Mouse (Mus musculus) cerebellum, postnatal 36 days (tissue): Measurements from ENCODE around the gene Tspan10.

Experiments
- DNase-seq, 2 experiments: peaks; one replicate each; pipeline ENCODE4 v3.0.0; 2021 to 2022; ENCODE audit warnings: mixed read lengths in 2 of 2

The Tspan10 gene

DNA sequence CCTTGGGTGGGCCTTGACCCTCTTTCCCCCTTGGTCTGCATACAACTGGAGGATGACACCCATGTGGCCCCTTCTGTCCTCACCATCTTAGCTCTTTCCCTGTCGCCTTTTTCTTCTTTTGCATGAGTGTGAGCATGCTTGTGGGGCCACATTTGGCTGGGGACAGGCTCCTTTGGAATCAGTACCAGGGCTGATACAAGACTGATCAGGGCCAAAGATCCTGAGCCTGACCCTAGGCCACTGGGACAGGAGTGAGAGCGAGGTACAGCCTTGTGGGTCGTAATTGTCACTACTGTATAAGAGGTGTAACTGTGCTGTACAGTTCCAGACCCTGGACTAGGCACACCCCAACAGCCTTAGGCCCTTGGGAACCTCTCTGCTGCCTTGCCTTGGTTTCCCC, 51.5 kb downstream of the Tspan10 start:
- no peak for DNase-seq
